Mouse (Mus musculus): ENCODE measurements around the gene Ccdc15. TPM values are rescaled to one million over a fixed set of nuclear protein-coding genes. Genes with fewer than 3 reads are reported as not detected.

Gene Ccdc15
- total RNA-seq (2023) = 14.1 to 17.7 TPM (median 15.0 TPM) in 4 replicates

DNA sequence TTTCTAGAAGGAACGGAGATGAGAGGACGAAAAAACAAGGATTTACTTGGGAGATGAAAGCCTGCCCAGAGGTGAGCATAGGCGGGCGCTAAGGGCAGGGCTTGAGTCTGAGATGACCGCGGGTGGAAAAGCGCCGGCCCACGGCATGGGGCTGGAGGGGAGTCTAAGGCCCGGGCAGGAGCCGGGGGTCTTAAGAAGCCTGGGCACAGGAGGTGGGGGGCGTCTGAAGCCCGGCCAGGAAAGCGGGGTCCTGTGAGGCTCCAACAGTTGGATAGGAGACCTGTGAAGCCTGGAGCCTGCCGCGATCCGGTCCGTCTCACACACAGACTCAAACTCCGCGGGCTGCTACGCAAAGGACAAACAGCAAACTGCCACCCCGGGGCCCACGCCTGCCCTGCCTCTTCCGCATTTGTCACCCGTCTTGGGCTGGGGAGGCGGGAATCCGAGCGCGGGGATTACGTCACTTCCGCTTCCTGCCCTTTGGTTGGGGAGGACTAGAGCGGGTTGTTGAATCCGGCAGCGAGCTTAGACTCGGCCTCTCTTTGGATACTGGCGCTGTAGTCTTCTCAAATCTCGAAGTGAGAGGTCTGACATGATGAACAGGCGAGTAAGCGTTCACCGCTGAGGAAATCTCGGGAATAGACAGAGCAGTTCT lies at the start of gene Ccdc15:
Ccdc15 (minus strand) TSS at position 445 of the 655 bp plus-strand sequence.

DNA sequence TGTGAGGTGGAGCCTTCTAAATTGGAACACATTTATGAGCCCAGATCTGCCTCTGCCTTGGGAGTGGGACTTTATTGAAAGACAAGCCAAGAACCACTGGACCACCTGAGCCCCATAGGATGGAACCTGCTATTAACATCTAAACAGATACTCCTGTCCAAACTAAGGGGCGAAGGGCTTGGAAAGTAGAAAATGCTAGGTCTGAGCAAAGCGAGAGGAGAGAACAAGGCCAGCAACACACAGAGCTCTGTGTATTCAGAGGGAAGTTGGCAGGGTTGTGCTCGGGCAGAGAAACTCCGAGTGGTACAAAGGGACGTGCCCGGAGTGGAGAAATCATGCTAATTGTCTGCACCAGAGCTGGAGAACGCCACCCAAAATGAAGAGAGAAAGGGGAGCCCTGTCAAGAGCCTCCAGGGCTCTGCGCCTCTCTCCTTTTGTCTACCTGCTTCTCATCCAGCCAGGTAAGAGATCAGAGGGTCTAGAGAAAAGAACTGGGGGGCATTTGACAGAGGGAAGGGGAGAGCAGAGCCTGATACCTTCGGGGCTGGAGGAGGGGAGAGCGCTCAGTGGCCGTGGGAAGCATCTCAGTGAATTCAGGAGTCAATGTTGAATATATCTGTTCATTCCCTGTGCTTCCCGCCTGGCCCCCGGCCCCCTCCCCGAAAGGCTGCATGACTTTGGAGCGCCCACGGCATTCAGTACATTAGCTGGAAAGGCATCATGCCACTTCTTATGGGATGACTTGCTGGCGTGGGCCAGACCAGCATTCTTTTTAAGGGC lies 19.3 kb upstream of the Ccdc15 start, which contains the start of gene Hepacam:
Hepacam (plus strand) TSS at position 51 of the 780 bp plus-strand sequence.

DNA sequence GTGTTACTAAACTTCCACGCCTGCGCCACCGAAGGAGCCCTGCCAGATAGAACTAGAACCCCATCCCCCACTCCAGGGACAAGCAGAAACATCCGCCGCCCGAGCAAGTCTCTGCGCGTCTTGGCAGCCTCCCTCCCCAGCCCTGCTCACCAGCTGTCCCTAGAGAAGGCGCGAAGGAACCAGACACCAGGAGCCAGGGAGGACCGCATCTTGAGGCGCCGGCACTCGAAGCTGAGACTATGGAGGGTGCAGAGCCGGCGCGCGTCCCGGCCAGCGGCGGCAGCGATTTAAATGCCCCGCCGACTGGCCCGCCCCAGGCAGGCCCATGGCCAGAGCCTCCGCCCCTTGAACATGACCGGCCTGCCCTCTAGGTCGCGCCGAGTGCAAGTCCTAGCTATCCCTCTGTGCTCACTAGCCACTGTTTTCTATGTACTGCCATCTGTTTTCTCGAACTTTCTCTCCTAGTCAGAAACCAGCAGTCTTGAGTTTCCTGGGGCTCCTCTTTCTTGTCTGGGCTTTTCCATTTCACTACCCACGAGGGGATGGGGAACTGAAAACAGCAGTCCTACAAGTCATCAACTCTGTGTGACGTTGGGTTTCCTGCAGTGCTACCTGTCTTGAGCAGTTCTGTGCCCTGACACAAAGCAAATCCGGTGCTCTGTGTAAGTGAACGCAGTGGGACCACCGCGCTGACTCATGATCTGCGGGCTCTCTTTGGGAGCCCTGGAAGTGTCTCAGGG lies 92.9 kb downstream of the Ccdc15 start, which contains the start of gene Slc37a2:
Slc37a2 (minus strand) TSS at position 590 of the 740 bp plus-strand sequence.

Other genes with a start within 250 kb of the Ccdc15 start
- not detected in 4 replicates for gene Pknox2, start 201.0 kb downstream of the Ccdc15 start, total RNA-seq (2023)
- gene Tmem218, start 140.2 kb downstream of the Ccdc15 start, total RNA-seq (2023) = 1.8 to 2.6 TPM (median 2.2 TPM) in 4 replicates
- 22.4 to 25.9 TPM (median 23.8 TPM) in 4 replicates for gene Slc37a2, start 92.7 kb downstream of the Ccdc15 start, total RNA-seq (2023)
- not detected in 4 replicates for gene Hepacam, start 18.9 kb upstream of the Ccdc15 start, total RNA-seq (2023)
- gene Robo4, start 53.5 kb upstream of the Ccdc15 start, total RNA-seq (2023) = not detected in 4 replicates
- not detected in 4 replicates for gene Robo3, start 84.8 kb upstream of the Ccdc15 start, total RNA-seq (2023)
- 28.6 to 31.8 TPM (median 29.2 TPM) in 4 replicates for gene Msantd2, start 140.9 kb upstream of the Ccdc15 start, total RNA-seq (2023)
- gene Esam, start 179.6 kb upstream of the Ccdc15 start, total RNA-seq (2023) = 1.3 TPM in 1 of 4 replicates, not detected in the others
- gene Vsig2, start 190.8 kb upstream of the Ccdc15 start, total RNA-seq (2023) = not detected in 4 replicates
- gene Nrgn, start 204.5 kb upstream of the Ccdc15 start, total RNA-seq (2023) = 3.2 to 6.0 TPM (median 4.0 TPM) in 4 replicates
- gene Siae, start 207.3 kb upstream of the Ccdc15 start, total RNA-seq (2023) = 6.2 to 10.9 TPM (median 9.4 TPM) in 4 replicates

Measured in B cell, adult 62 days (primary cell).